Mouse (Mus musculus) testis, adult 2 months (tissue): ENCODE measurements around the gene Olfr808. TPM values are rescaled to one million over a fixed set of nuclear protein-coding genes. Genes with fewer than 3 reads are reported as not detected.

Source experiments
- H3K27ac ChIP-seq: fragments of 200-500 bp; 2 replicates; pipeline ENCODE4 v1.5.1; 2012; ENCODE audit warnings: low read depth, low read length; ENCODE audit not compliant: control insufficient read depth, insufficient read depth
- H3K27me3 ChIP-seq: fragments of 200-500 bp; 2 replicates; pipeline ENCODE4 v1.6.1; 2012; ENCODE audit warnings: mild to moderate bottlenecking, low read length, moderate library complexity; ENCODE audit not compliant: control insufficient read depth, insufficient read depth
- H3K36me3 ChIP-seq: fragments of 200-500 bp; 2 replicates; pipeline ENCODE4 v1.6.1; 2012; ENCODE audit warnings: mild to moderate bottlenecking, low read length; ENCODE audit not compliant: control insufficient read depth, insufficient read depth
- H3K4me1 ChIP-seq: fragments of 200-500 bp; 2 replicates; pipeline ENCODE4 v1.6.1; 2012; ENCODE audit warnings: low read length; ENCODE audit not compliant: control insufficient read depth, insufficient read depth
- H3K4me3 ChIP-seq: fragments of 200-500 bp; 2 replicates; pipeline ENCODE4 v1.5.1; 2012; ENCODE audit warnings: low read depth, mild to moderate bottlenecking, low read length, moderate library complexity, mixed read lengths; ENCODE audit not compliant: control insufficient read depth
- CTCF ChIP-seq: fragments of 200-500 bp; IDR thresholded peaks from 2 replicates; pipeline ENCODE4 v1.5.1; 2012; ENCODE audit warnings: low read depth, mild to moderate bottlenecking, inconsistent platforms, low read length, moderate library complexity; ENCODE audit not compliant: control insufficient read depth, insufficient read depth, insufficient replicate concordance
- POLR2A ChIP-seq: fragments of 200-500 bp; IDR thresholded peaks from 2 replicates; pipeline ENCODE4 v1.6.1; 2012; ENCODE audit warnings: low read depth, mild to moderate bottlenecking, inconsistent platforms, low read length, moderate library complexity; ENCODE audit not compliant: control insufficient read depth
- polyA plus RNA-seq: library from polyadenylated mRNA; depleted of rRNA; stranded (reverse); fragments of >200 nt; gene quantifications from 2 replicates; pipeline ENCODE4 v1.2.3, GENCODE M21; 2012; rRNA removed

The Olfr808 gene
- not detected in 2 replicates for polyA plus RNA-seq

- TF ChIP-seq POLR2A = no peak
- no peak for TF ChIP-seq CTCF
- no peak within 1 kb of the TSS for H3K4me3 ChIP-seq
- no peaks in the 10 kb centered on the region for H3K27me3 ChIP-seq
- no peaks in the 10 kb centered on the region for H3K36me3 ChIP-seq
- H3K27ac ChIP-seq = no peak within 1 kb of the TSS
- H3K4me1 ChIP-seq = no peaks in the 10 kb centered on the region
Measured at GRCm38 (mm10) chr10:129765182-129765581, at the start of gene Olfr808. Gene Olfr808, plus strand, starts transcription at chr10:129765482.

GRCm38 (mm10) chr10:129729275-129729674, 36.0 kb upstream of the Olfr808 start, which contains the start of gene Olfr805:
Gene Olfr805, minus strand, starts transcription at chr10:129729375.
- Histone ChIP-seq H3K4me1 (no peaks in the 10 kb centered on the region), H3K27ac (no peak within 1 kb of the TSS), H3K36me3 (no peaks in the 10 kb centered on the region), H3K4me3 (no peak within 1 kb of the TSS), H3K27me3 (no peaks in the 10 kb centered on the region)
- TF ChIP-seq CTCF (no peak), POLR2A (no peak)

- H3K4me1 ChIP-seq = no peaks in the 10 kb centered on the region
- no peak within 1 kb of the TSS for H3K27ac ChIP-seq
- H3K36me3 ChIP-seq = no peaks in the 10 kb centered on the region
- no peak within 1 kb of the TSS for H3K4me3 ChIP-seq
- no peak for TF ChIP-seq CTCF
- TF ChIP-seq POLR2A = no peak
- H3K27me3 ChIP-seq = no peaks in the 10 kb centered on the region
Measured at GRCm38 (mm10) chr10:129741821-129742220, 23.5 kb upstream of the Olfr808 start, which contains the start of gene Olfr806. Gene Olfr806, minus strand, starts transcription at chr10:129741921.

- TF ChIP-seq CTCF (no peak), POLR2A (no peak)
Measured at GRCm38 (mm10) chr10:129757693-129758092, 7.6 kb upstream of the Olfr808 start, which contains the start of gene Olfr807. Gene Olfr807, minus strand, starts transcription at chr10:129757793.

GRCm38 (mm10) chr10:129774338-129774737, 9.1 kb downstream of the Olfr808 start, which contains the start of gene Olfr809:
Gene Olfr809, plus strand, starts transcription at chr10:129774638.
- Histone ChIP-seq H3K4me3 (no peak within 1 kb of the TSS), H3K36me3 (no peaks in the 10 kb centered on the region), H3K4me1 (no peaks in the 10 kb centered on the region), H3K27me3 (no peaks in the 10 kb centered on the region), H3K27ac (no peak within 1 kb of the TSS)
- no peak for TF ChIP-seq POLR2A
- no peak for TF ChIP-seq CTCF

More at GRCm38 (mm10) chr10:129757693-129758092, 7.6 kb upstream of the Olfr808 start, which contains the start of gene Olfr807:
- Histone ChIP-seq H3K4me1 (no peaks in the 10 kb centered on the region), H3K27ac (no peak within 1 kb of the TSS), H3K4me3 (no peak within 1 kb of the TSS), H3K27me3 (no peaks in the 10 kb centered on the region), H3K36me3 (no peaks in the 10 kb centered on the region)

DNA sequence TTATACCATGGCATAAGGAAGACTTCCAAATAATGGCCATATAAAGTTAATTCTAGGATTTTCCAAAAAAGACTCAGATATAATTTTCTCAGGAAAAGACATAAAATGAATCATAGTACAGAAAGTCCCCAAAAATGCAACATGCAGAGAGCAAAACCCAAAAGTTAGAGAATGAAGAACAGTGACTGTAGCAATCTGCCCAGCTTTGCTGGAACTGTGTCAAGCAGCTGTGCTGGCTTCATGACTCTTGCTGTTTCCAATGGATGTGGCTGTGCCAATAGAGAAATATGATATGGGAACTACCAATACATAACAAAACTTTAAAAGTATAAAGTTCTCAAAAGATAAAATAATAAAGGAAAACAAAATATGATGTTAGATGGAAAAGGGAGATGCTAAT, 12.8 kb downstream of the Olfr808 start:
- TF ChIP-seq CTCF (no peak), POLR2A (no peak)
- Histone ChIP-seq H3K36me3 (no peaks in the 10 kb centered on the region), H3K4me3 (no peak overlapping the region), H3K27ac (no peak overlapping the region), H3K27me3 (no peaks in the 10 kb centered on the region), H3K4me1 (no peaks in the 10 kb centered on the region)

- Histone ChIP-seq H3K27me3 (no peaks in the 10 kb centered on the region), H3K4me3 (no peak within 1 kb of the TSS), H3K4me1 (no peaks in the 10 kb centered on the region), H3K27ac (no peak within 1 kb of the TSS), H3K36me3 (no peaks in the 10 kb centered on the region)
- TF ChIP-seq CTCF (no peak), POLR2A (no peak)
Measured at GRCm38 (mm10) chr10:129794817-129795216, 29.5 kb downstream of the Olfr808 start, which contains the start of gene Olfr810. Gene Olfr810, minus strand, starts transcription at chr10:129794917.
